Mouse (Mus musculus) CD4-positive naive resting alpha-beta T cell, adult 57 days (primary cell): ENCODE data around the gene Lyar. TPM values are rescaled to one million over a fixed set of nuclear protein-coding genes. Genes with fewer than 3 reads are reported as not detected.

ENCODE experiments used
- total RNA-seq: library from RNA; stranded (reverse); gene quantifications from one replicate; pipeline ENCODE4 v1.2.4, GENCODE M21; 2023

Lyar gene
- 31.5 TPM for total RNA-seq

GRCm38 (mm10) chr5:38220328-38220912 lies at the start of gene Lyar, which contains the start of gene Zbtb49:
Gene Lyar (plus strand): TSS chr5:38220470.
Gene Zbtb49 (minus strand): TSS chr5:38220457.

GRCm38 (mm10) chr5:38260107-38260682 lies 39.9 kb downstream of the Lyar start, which contains the start of gene Tmem128:
Gene Tmem128 (plus strand): TSS chr5:38260185.

GRCm38 (mm10) chr5:38275771-38276170 lies 55.5 kb downstream of the Lyar start, which contains the start of gene Otop1:
Gene Otop1 (plus strand): TSS chr5:38275972.

Other genes with a start within 250 kb of the Lyar start
- 23.5 TPM for gene Stx18, start 181.7 kb upstream of the Lyar start, total RNA-seq
- gene Nsg1, start 60.6 kb upstream of the Lyar start, total RNA-seq, result not detected
- 20.0 TPM for gene Zbtb49, start within 50 bp of the Lyar start, total RNA-seq
- 64.3 TPM for gene Tmem128, start 39.7 kb downstream of the Lyar start, total RNA-seq
- not detected for gene Otop1, start 55.5 kb downstream of the Lyar start, total RNA-seq
- gene Drd5, start 98.9 kb downstream of the Lyar start, total RNA-seq, result not detected